Mouse (Mus musculus) myocyte (in vitro differentiated cells): ENCODE measurements around the gene Nanos3. TPM values are rescaled to one million over a fixed set of nuclear protein-coding genes. Genes with fewer than 3 reads are reported as not detected.

Source experiments
- H3K27me3 ChIP-seq: one replicate; pipeline ENCODE4 v1.6.1; 2011; ENCODE audit not compliant: control insufficient read depth, insufficient read depth, insufficient read length
- H3K36me3 ChIP-seq: one replicate; pipeline ENCODE4 v1.6.1; 2011; ENCODE audit not compliant: control insufficient read depth, insufficient read depth
- H3K4me2 ChIP-seq: one replicate; pipeline ENCODE4 v1.6.1; 2011; ENCODE audit warnings: low read depth, control low read depth
- H3K4me3 ChIP-seq: one replicate; pipeline ENCODE4 v1.5.1; 2011; ENCODE audit warnings: mild to moderate bottlenecking, control low read depth, moderate library complexity
- H3K79me2 ChIP-seq: one replicate; pipeline ENCODE4 v1.6.1; 2011; ENCODE audit not compliant: control insufficient read depth, insufficient read depth
- H3ac ChIP-seq: one replicate; pipeline ENCODE4 v1.6.1; 2011; ENCODE audit not compliant: control insufficient read depth, insufficient read length
- CEBPB ChIP-seq: IDR thresholded peaks from 2 replicates; pipeline ENCODE4 v1.6.1; 2011; ENCODE audit warnings: mild to moderate bottlenecking, moderate library complexity; ENCODE audit not compliant: poor library complexity, insufficient read depth, severe bottlenecking
- E2F4 ChIP-seq: IDR thresholded peaks from one replicate; pipeline ENCODE4 v1.6.1; 2011; ENCODE audit warnings: mild to moderate bottlenecking, control low read depth, moderate library complexity; ENCODE audit not compliant: insufficient read depth
- MAX ChIP-seq: IDR thresholded peaks from one replicate; pipeline ENCODE4 v1.6.1; 2011; ENCODE audit warnings: low read depth, mild to moderate bottlenecking, control low read depth
- MYOD1 ChIP-seq, 3 experiments: IDR thresholded peaks; one replicate each; pipeline ENCODE4 v1.6.1; 2011; ENCODE audit warnings: control low read depth in 2 of 3, low read depth in 2 of 3, mild to moderate bottlenecking in 2 of 3, moderate library complexity in 1 of 3; ENCODE audit not compliant: insufficient read length in 2 of 3, control insufficient read depth in 1 of 3
- MYOG ChIP-seq, 3 experiments: IDR thresholded peaks; one replicate each; pipeline ENCODE4 v1.6.1; 2011; ENCODE audit warnings: control low read depth in 2 of 3, low read depth in 2 of 3, mild to moderate bottlenecking in 2 of 3; ENCODE audit not compliant: insufficient read length in 2 of 3, control insufficient read depth in 1 of 3, insufficient read depth in 1 of 3
- POLR2A ChIP-seq: IDR thresholded peaks from one replicate; pipeline ENCODE4 v1.6.1; 2011; ENCODE audit warnings: low read depth, mild to moderate bottlenecking, control low read depth, moderate library complexity; ENCODE audit not compliant: insufficient read length
- POLR2AphosphoS2 ChIP-seq: IDR thresholded peaks from one replicate; pipeline ENCODE4 v1.6.1; 2011; ENCODE audit warnings: low read depth, control low read depth; ENCODE audit not compliant: insufficient read length
- REST ChIP-seq: IDR thresholded peaks from one replicate; pipeline ENCODE4 v1.6.1; 2011; ENCODE audit warnings: mild to moderate bottlenecking, control low read depth, moderate library complexity; ENCODE audit not compliant: insufficient read depth, insufficient read length
- SRF ChIP-seq: IDR thresholded peaks from one replicate; pipeline ENCODE4 v1.6.1; 2011; ENCODE audit warnings: low read depth; ENCODE audit not compliant: control insufficient read depth, insufficient read length
- TCF12 ChIP-seq: IDR thresholded peaks from one replicate; pipeline ENCODE4 v1.6.1; 2011; ENCODE audit warnings: mild to moderate bottlenecking, control low read depth; ENCODE audit not compliant: poor library complexity, insufficient read depth, severe bottlenecking
- TCF3 ChIP-seq: IDR thresholded peaks from one replicate; pipeline ENCODE4 v1.6.1; 2011; ENCODE audit warnings: low read depth, control low read depth; ENCODE audit not compliant: insufficient read length
- USF1 ChIP-seq: IDR thresholded peaks from one replicate; pipeline ENCODE4 v1.6.1; 2011; ENCODE audit warnings: low read depth, mild to moderate bottlenecking, control low read depth, moderate library complexity
- polyA plus RNA-seq: library from polyadenylated mRNA; unstranded; fragments of >200 nt; fragmentation: generic; extraction: Trizol; gene quantifications from one replicate; pipeline ENCODE4 v1.2.1, GENCODE M21; 2012; ENCODE audit warnings: missing spikeins

Gene Nanos3
- polyA plus RNA-seq, 1 experiment = 1.2 TPM

DNA sequence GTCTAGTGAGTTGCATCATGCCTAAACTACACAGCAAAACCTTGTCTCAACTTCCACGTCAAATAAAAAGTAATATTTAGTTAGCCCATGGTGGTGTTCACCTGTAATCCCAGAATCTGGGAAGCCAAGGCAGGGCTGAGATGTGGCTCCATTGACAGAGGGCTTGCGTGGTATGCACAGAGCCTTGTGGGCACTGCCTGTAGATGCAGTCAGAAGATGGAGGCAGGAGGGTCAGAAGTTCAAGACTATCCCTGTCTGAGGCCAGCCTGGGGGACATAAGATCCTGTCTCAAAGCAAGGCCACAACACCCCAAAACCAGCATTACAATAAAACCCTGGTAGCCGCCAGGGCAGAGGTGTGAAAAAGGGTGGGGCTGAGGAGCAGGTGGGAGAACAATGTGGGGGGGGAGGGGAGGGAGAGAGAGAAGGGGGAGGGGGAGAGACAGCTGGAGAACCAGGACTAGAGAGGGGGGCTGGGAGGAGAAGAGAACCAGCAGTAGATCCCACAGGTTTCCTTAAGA lies 9.3 kb upstream of the Nanos3 start:
- H3ac ChIP-seq = no peak overlapping the region
- H3K79me2 ChIP-seq = no peaks in the 10 kb centered on the region
- no peaks in the 10 kb centered on the region for H3K27me3 ChIP-seq
- no peak overlapping the region for H3K4me3 ChIP-seq
- H3K4me2 ChIP-seq = no peak overlapping the region
- no peaks in the 10 kb centered on the region for H3K36me3 ChIP-seq
- TF ChIP-seq SRF (no peak), POLR2AphosphoS2 (no peak), MYOD1 (IDR thresholded peaks at IDR 0.05; ENCODE audit: control insufficient read depth in 1 of 3, insufficient read length in 2 of 3, low read depth in 2 of 3) (peak in 1 of 3 experiments; percentile 22), REST (no peak)

DNA sequence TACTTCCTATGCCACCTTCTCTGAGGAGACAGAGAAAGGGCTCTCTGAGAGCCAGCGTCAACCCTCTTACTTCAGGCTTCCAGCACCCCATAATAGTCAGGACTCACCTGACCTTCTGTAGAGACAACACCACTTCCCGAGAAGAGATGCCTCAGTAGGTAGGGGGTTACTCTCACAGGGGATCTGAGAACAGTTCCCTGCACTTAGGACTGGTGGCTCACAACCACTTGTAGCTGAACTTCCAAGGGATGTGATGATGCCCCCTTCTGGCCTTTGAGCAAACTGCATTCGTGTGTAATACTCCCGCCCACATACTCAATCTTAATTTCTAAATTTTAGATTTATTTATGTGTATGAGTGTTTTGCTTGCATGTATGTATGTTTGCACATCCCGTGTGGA lies 8.5 kb upstream of the Nanos3 start:
- H3K27me3 ChIP-seq = no peaks in the 10 kb centered on the region

DNA sequence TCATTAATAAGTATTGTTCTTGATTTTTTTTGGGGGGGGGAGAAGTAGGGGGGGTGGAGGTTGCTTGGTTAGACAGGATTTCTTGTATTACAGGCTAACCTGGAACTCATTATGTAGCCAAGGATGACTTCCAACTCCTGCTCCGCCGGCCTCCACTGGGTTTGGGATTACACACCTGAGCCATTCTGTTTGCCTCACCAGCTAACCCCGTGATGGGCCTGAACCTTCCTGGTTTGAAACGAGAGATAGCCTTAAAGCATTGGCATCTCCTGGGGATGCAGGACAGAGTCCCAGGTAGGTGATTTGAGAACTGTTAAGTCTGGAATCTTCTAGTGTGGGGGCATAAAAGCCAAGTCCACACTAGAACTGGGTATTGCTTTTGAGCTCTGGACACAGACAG lies 8.1 kb upstream of the Nanos3 start:
- no peaks in the 10 kb centered on the region for H3K27me3 ChIP-seq
- H3K4me3 ChIP-seq = peak overlapping the region; percentile 15
- no peak overlapping the region for H3ac ChIP-seq
- H3K79me2 ChIP-seq = no peaks in the 10 kb centered on the region
- H3K36me3 ChIP-seq = no peaks in the 10 kb centered on the region
- TF ChIP-seq MYOG (IDR thresholded peaks at IDR 0.05; ENCODE audit: control insufficient read depth in 1 of 3, insufficient read depth in 1 of 3, insufficient read length in 2 of 3, low read depth in 2 of 3) (no peak), REST (no peak), SRF (no peak), POLR2A (no peak), POLR2AphosphoS2 (no peak)
- H3K4me2 ChIP-seq = peak overlapping the region; percentile 19

More for the DNA sequence above, 8.5 kb upstream of the Nanos3 start:
- H3K79me2 ChIP-seq = no peaks in the 10 kb centered on the region
- H3K4me3 ChIP-seq = no peak overlapping the region
- TF ChIP-seq TCF3 (no peak), MYOG (IDR thresholded peaks at IDR 0.05; ENCODE audit: control insufficient read depth in 1 of 3, insufficient read depth in 1 of 3, insufficient read length in 2 of 3, low read depth in 2 of 3) (no peak), REST (no peak), POLR2A (no peak), USF1 (no peak), POLR2AphosphoS2 (no peak), MYOD1 (IDR thresholded peaks at IDR 0.05; ENCODE audit: control insufficient read depth in 1 of 3, insufficient read length in 2 of 3, low read depth in 2 of 3) (no peak), MAX (no peak), E2F4 (no peak), CEBPB (no peak), SRF (no peak), TCF12 (no peak)
- H3ac ChIP-seq = no peak overlapping the region
- H3K36me3 ChIP-seq = no peaks in the 10 kb centered on the region
- no peak overlapping the region for H3K4me2 ChIP-seq

DNA sequence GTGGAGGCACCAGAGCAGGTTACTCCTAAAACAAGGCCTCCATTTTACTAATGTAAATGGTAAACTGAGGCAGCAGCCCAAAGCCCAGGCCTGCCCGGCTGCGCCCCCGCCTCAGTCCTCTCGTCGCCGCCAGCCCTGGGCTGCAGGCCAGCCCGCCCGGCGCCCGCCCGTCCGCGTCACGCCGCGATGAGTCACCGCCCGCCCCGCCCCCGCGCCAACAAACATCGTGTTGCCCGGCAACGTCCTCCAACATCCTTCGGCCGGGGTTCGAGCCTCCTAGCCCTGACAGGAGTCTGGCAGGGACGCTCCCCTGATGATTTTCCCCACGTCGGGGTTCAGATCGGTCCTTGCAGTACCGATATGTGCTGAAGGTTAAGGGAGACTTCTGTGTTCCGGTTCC lies 7.5 kb upstream of the Nanos3 start:
- no peaks in the 10 kb centered on the region for H3K79me2 ChIP-seq
- no peaks in the 10 kb centered on the region for H3K36me3 ChIP-seq
- no peak overlapping the region for H3ac ChIP-seq
- TF ChIP-seq TCF3 = no peak
- TF ChIP-seq MYOD1 (IDR thresholded peaks at IDR 0.05; ENCODE audit: control insufficient read depth in 1 of 3, insufficient read length in 2 of 3, low read depth in 2 of 3) = peak in 1 of 3 experiments; percentile 62
- TF ChIP-seq MAX = no peak
- no peak for TF ChIP-seq SRF
- TF ChIP-seq POLR2AphosphoS2 = no peak
- TF ChIP-seq CEBPB = no peak
- TF ChIP-seq REST = no peak
- no peak for TF ChIP-seq POLR2A
- peak in 1 of 3 experiments; percentile 14 for TF ChIP-seq MYOG (IDR thresholded peaks at IDR 0.05; ENCODE audit: control insufficient read depth in 1 of 3, insufficient read depth in 1 of 3, insufficient read length in 2 of 3, low read depth in 2 of 3)
- H3K4me2 ChIP-seq = peak overlapping the region; percentile 98
- no peaks in the 10 kb centered on the region for H3K27me3 ChIP-seq
- peak overlapping the region; percentile 15 for H3K4me3 ChIP-seq

DNA sequence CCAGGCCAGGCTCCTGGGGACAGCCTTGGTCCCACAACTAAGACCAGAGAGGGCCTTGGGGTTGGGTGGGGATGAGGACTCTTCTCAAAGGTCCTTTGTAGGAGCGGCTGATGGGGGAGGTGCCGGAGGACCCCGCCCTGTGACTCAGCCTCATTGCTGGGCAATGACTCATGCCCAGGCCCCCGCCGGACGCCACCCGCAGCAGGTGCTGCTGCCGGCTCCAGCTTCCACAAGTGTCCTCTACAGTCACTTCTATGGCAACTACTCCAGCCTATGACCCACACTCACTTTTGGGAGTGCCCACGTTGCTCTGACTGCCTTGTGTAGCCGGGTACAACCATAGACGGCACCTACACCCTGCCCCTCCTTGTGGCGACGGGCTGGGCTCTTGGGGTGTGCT lies 7.0 kb upstream of the Nanos3 start:
- no peak overlapping the region for H3ac ChIP-seq
- H3K4me3 ChIP-seq = peak overlapping the region; percentile 15
- peak overlapping the region; percentile 98 for H3K4me2 ChIP-seq
- no peaks in the 10 kb centered on the region for H3K36me3 ChIP-seq
- TF ChIP-seq MYOG (IDR thresholded peaks at IDR 0.05; ENCODE audit: control insufficient read depth in 1 of 3, insufficient read depth in 1 of 3, insufficient read length in 2 of 3, low read depth in 2 of 3) (peak; percentile 7 to 97 (median 88)), TCF12 (peak; percentile 53), USF1 (no peak), E2F4 (no peak), MYOD1 (IDR thresholded peaks at IDR 0.05; ENCODE audit: control insufficient read depth in 1 of 3, insufficient read length in 2 of 3, low read depth in 2 of 3) (peak in 2 of 3 experiments; percentile 92 to 97), TCF3 (peak; percentile 64), CEBPB (no peak), POLR2AphosphoS2 (peak; percentile 41), SRF (peak; percentile 72), POLR2A (peak; percentile 32), REST (no peak)
- H3K27me3 ChIP-seq = no peaks in the 10 kb centered on the region
- no peaks in the 10 kb centered on the region for H3K79me2 ChIP-seq
